ENCODE assay signal across 9 mouse cellular contexts in genomic region chr10:50657352-50657751, GRCm38 (mm10).
DNase-seq lines count a peak whose midpoint lies in the region; ATAC-seq and TF ChIP-seq lines count a peak whose summit lies in the region.
"Had no signal": no experiment of that assay in that cellular context is flagged by ENCODE, and none has a peak within 500 bp of the region (broad histone marks: within the 10 kb centered on the region; RNA-seq: fewer than 3 reads in every experiment).

No protein-coding gene starts in this region.

- peaks cover 4% of the 10 kb centered on the region for H3K36me3 ChIP-seq in lung, embryonic 14.5 days (ENCODE audit: insufficient read depth)
- H3K36me3 ChIP-seq in forebrain, embryonic 16.5 days (ENCODE audit: control insufficient read depth, insufficient read depth), result no peaks in the 10 kb centered on the region

- H3K9ac ChIP-seq in lung, embryonic 14.5 days, result no peak overlapping the region
- H3K9ac ChIP-seq in forebrain, embryonic 16.5 days (replicated peaks; ENCODE audit: low read depth, low read length), result no peak overlapping the region

- H3K4me2 ChIP-seq in lung, embryonic 14.5 days, result no peak overlapping the region
- no peak overlapping the region for H3K4me2 ChIP-seq in forebrain, embryonic 16.5 days (ENCODE audit: low read length)

- peak; percentile 54 for TF ChIP-seq CTCF in lung, embryonic 14.5 days (IDR thresholded peaks at IDR 0.05; ENCODE audit: low read depth)

- 37% methylated on average over 1 of the region's 1 CpGs for WGBS in lung, embryonic 14.5 days
- WGBS in forebrain, embryonic 16.5 days, result 37% methylated on average over 1 of the region's 1 CpGs

- DNase-seq in adrenal gland, postnatal 14 days, result peak; percentile 18
- DNase-seq in adrenal gland, postnatal 36 days, result no peak
- DNase-seq in lung, embryonic 14.5 days, result peak; percentile 65
- no peak for DNase-seq in lung, postnatal 4 days
- peak; percentile 4 for DNase-seq in lung, postnatal 14 days
- DNase-seq in right cerebral cortex, adult 2 months (ENCODE audit: low spot score in 2 of 2), result no peak
- DNase-seq in yolk sac, embryonic 10.5 days (ENCODE audit: low spot score), result no peak

- ATAC-seq in lung, embryonic 14.5 days (ENCODE audit: insufficient read depth), result peak; percentile 75; the same call in 1 of the 2 replicates
- peak; percentile 88 for ATAC-seq in forebrain, embryonic 16.5 days

- no peaks in the 10 kb centered on the region for H3K9me3 ChIP-seq in lung, embryonic 14.5 days (ENCODE audit: low read depth, low read length)
- no peaks in the 10 kb centered on the region for H3K9me3 ChIP-seq in forebrain, embryonic 16.5 days (ENCODE audit: control insufficient read depth, low read length)

- H3K27me3 ChIP-seq in lung, embryonic 14.5 days (ENCODE audit: insufficient read depth, low read length), result no peaks in the 10 kb centered on the region
- no peaks in the 10 kb centered on the region for H3K27me3 ChIP-seq in forebrain, embryonic 16.5 days (replicated peaks; ENCODE audit: control insufficient read depth, insufficient read depth, low read length)

- no peak overlapping the region for H3K4me3 ChIP-seq in lung, embryonic 14.5 days (ENCODE audit: low read depth, low read length)
- no peak overlapping the region for H3K4me3 ChIP-seq in forebrain, embryonic 16.5 days (replicated peaks; ENCODE audit: low read length)
- H3K4me3 ChIP-seq: myocyte had no signal

- no peaks in the 10 kb centered on the region for H3K4me1 ChIP-seq in lung, embryonic 14.5 days (ENCODE audit: insufficient read depth)
- no peaks in the 10 kb centered on the region for H3K4me1 ChIP-seq in forebrain, embryonic 16.5 days (replicated peaks; ENCODE audit: control insufficient read depth, insufficient read depth, low read length)

- H3K27ac ChIP-seq in lung, embryonic 14.5 days (ENCODE audit: low read depth), result no peak overlapping the region
- no peak overlapping the region for H3K27ac ChIP-seq in forebrain, embryonic 16.5 days (ENCODE audit: low read length)

Comparison
In these comparisons a context has a peak if more than half of its experiments do, and no peak if none do; other contexts are left out.
1. DNase-seq: peak in adrenal gland, postnatal 14 days (single experiment), lung, embryonic 14.5 days (single experiment) and lung, postnatal 14 days (single experiment); none in adrenal gland, postnatal 36 days (0 of 2), lung, postnatal 4 days (0 of 2), right cerebral cortex, adult 2 months (0 of 2) and yolk sac, embryonic 10.5 days (single experiment).